Mouse (Mus musculus) heart, adult 2 months (tissue): ENCODE data around the gene Ptpre.
"Not testable (repeated sequence)": the region's sequence is repeated elsewhere in the genome, so short reads cannot be mapped to it uniquely, and the experiment has no call there.

Source experiments
- CTCF ChIP-seq: fragments of 200-600 bp; IDR thresholded peaks from 2 replicates; pipeline ENCODE4 v1.8.1; 2022; ENCODE audit warnings: antibody characterized with exemption, mild to moderate bottlenecking, moderate library complexity
- EP300 ChIP-seq: fragments of 200-500 bp; IDR thresholded peaks from 2 replicates; pipeline ENCODE4 v1.6.1; 2011; ENCODE audit warnings: low read depth, low read length, control low read depth; ENCODE audit not compliant: insufficient read depth
- POLR2A ChIP-seq: fragments of 200-500 bp; IDR thresholded peaks from 2 replicates; pipeline ENCODE4 v1.6.1; 2011; ENCODE audit warnings: mild to moderate bottlenecking, low read depth, low read length, control low read depth; ENCODE audit not compliant: insufficient read depth

GRCm38 (mm10) chr7:135616479-135616878 is 79.2 kb downstream of the Ptpre start:
- not testable (repeated sequence) for TF ChIP-seq EP300, POLR2A
- peak; percentile 63 for TF ChIP-seq CTCF
